Mouse (Mus musculus) liver, postnatal 0 days (tissue): ENCODE data around the gene Zfp553. TPM values are rescaled to one million over a fixed set of nuclear protein-coding genes. Genes with fewer than 3 reads are reported as not detected.

Experiments used
- ATAC-seq: fragments of 200-750 bp; cut with Nextera tagmentation; 2 replicates; pipeline ENCODE4 v1.8.0; 2017; ENCODE audit warnings: mild to moderate bottlenecking, moderate library complexity
- DNase-seq: peaks from one replicate; pipeline ENCODE4 v3.0.0-alpha.2; 2016
- H3K27ac ChIP-seq: fragments of 300-500 bp; sonication (generic); 2 replicates; pipeline ENCODE4 v1.5.1; 2014; ENCODE audit warnings: antibody characterized with exemption, moderate library complexity, mild to moderate bottlenecking, low read depth
- H3K27me3 ChIP-seq: fragments of 300-500 bp; sonication (generic); 2 replicates; pipeline ENCODE4 v1.6.1; 2014; ENCODE audit warnings: low read length, control low read depth, mixed read lengths; ENCODE audit not compliant: insufficient read depth
- H3K36me3 ChIP-seq: fragments of 300-500 bp; sonication (generic); replicated peaks from 2 replicates; pipeline ENCODE4 v1.6.1; 2014; ENCODE audit warnings: mild to moderate bottlenecking, control low read depth, low read length, moderate library complexity, mixed read lengths; ENCODE audit not compliant: insufficient read depth
- H3K4me1 ChIP-seq: fragments of 300-500 bp; sonication (generic); 2 replicates; pipeline ENCODE4 v1.6.1; 2014; ENCODE audit warnings: antibody characterized with exemption, mild to moderate bottlenecking, control low read depth; ENCODE audit not compliant: insufficient read depth
- H3K4me2 ChIP-seq: fragments of 300-500 bp; sonication (generic); 2 replicates; pipeline ENCODE4 v1.6.1; 2014; ENCODE audit warnings: low read depth, mild to moderate bottlenecking, low read length, moderate library complexity, mixed read lengths
- H3K4me3 ChIP-seq: fragments of 300-500 bp; sonication (generic); 2 replicates; pipeline ENCODE4 v1.5.1; 2014; ENCODE audit warnings: low read depth, low read length
- H3K9ac ChIP-seq: fragments of 300-500 bp; sonication (generic); replicated peaks from 2 replicates; pipeline ENCODE4 v1.6.1; 2014; ENCODE audit warnings: mild to moderate bottlenecking, moderate library complexity
- H3K9me3 ChIP-seq: fragments of 300-500 bp; sonication (generic); 2 replicates; pipeline ENCODE4 v1.6.1; 2016; ENCODE audit warnings: mild to moderate bottlenecking, control low read depth, low read length, mixed read lengths
- CTCF ChIP-seq: sonication (generic); IDR thresholded peaks from 2 replicates; pipeline ENCODE4 v1.5.1; 2016; ENCODE audit warnings: antibody characterized with exemption, low read depth
- EP300 ChIP-seq: IDR thresholded peaks from 2 replicates; pipeline ENCODE4 v1.6.1; 2016; ENCODE audit warnings: antibody characterized with exemption, low read depth, mild to moderate bottlenecking
- WGBS: fragments of 180-500 bp; shearing (Covaris S2); extraction: QIAGEN DNeasy Blood & Tissue Kit; methylation state at CpG from one replicate; pipeline ENCODE4 v1.1.7; 2014; ENCODE audit not compliant: insufficient replicate concordance; 5-methylcytosine and 5-hydroxymethylcytosine counted together
- polyA plus RNA-seq: library from polyadenylated mRNA; unstranded; fragments of >200 nt; fragmentation: Nextera tagmentation; extraction: Ambion mirVana; gene quantifications from 2 replicates; pipeline ENCODE4 v1.2.1, GENCODE M21; 2015

Gene Zfp553
- polyA plus RNA-seq, 1 experiment from 2014 or later: 5.3 TPM

- H3K27ac ChIP-seq: no peak overlapping the region
- H3K4me2 ChIP-seq: no peak overlapping the region
- no peaks in the 10 kb centered on the region for H3K27me3 ChIP-seq
- no peak overlapping the region for H3K4me3 ChIP-seq
- H3K36me3 ChIP-seq: no peaks in the 10 kb centered on the region
- no peak for TF ChIP-seq CTCF
- TF ChIP-seq EP300: no peak
- H3K9ac ChIP-seq: no peak overlapping the region
- DNase-seq: no peak
- peaks cover 50% of the 10 kb centered on the region for H3K4me1 ChIP-seq
- WGBS: 65% methylated on average over 6 of the region's 6 CpGs
- ATAC-seq: no peak
- no peaks in the 10 kb centered on the region for H3K9me3 ChIP-seq
These were observed 12.4 kb upstream of the Zfp553 start for GRCm38 (mm10) chr7:127220440-127220839.

GRCm38 (mm10) chr7:127223106-127223505 is 9.8 kb upstream of the Zfp553 start:
- Histone ChIP-seq H3K27me3 (no peaks in the 10 kb centered on the region), H3K9me3 (no peaks in the 10 kb centered on the region), H3K4me1 (peaks cover 44% of the 10 kb centered on the region), H3K4me2 (no peak overlapping the region; the same call in 1 of the 2 replicates), H3K4me3 (no peak overlapping the region), H3K27ac (peak overlapping the region; percentile 64), H3K9ac (no peak overlapping the region), H3K36me3 (no peaks in the 10 kb centered on the region)
- TF ChIP-seq EP300 (no peak), CTCF (no peak)
- 96% methylated on average over 3 of the region's 3 CpGs for WGBS
- DNase-seq (no peak), ATAC-seq (no peak)

GRCm38 (mm10) chr7:127223515-127224478 is 9.1 kb upstream of the Zfp553 start:
- ATAC-seq: peak; percentile 60
- H3K27me3 ChIP-seq: no peaks in the 10 kb centered on the region
- DNase-seq: no peak
- no peaks in the 10 kb centered on the region for H3K9me3 ChIP-seq
- no peak overlapping the region for H3K4me3 ChIP-seq
- peaks cover 37% of the 10 kb centered on the region for H3K4me1 ChIP-seq
- H3K27ac ChIP-seq: peak overlapping the region; percentile 64
- no peaks in the 10 kb centered on the region for H3K36me3 ChIP-seq
- TF ChIP-seq CTCF: no peak
- TF ChIP-seq EP300: peak; percentile 53; the same call in 1 of the 2 replicates
- H3K4me2 ChIP-seq: no peak overlapping the region; the same call in 1 of the 2 replicates
- H3K9ac ChIP-seq: no peak overlapping the region
- 74% methylated on average over 6 of the region's 6 CpGs for WGBS

GRCm38 (mm10) chr7:127224616-127225015 is 8.2 kb upstream of the Zfp553 start:
- H3K9ac ChIP-seq: no peak overlapping the region
- no peak for TF ChIP-seq CTCF
- no peak for TF ChIP-seq EP300
- WGBS: 89% methylated on average over 6 of the region's 6 CpGs
- H3K9me3 ChIP-seq: no peaks in the 10 kb centered on the region
- no peak overlapping the region for H3K4me2 ChIP-seq
- no peaks in the 10 kb centered on the region for H3K27me3 ChIP-seq
- ATAC-seq: no peak
- no peak overlapping the region for H3K4me3 ChIP-seq
- no peak for DNase-seq
- H3K4me1 ChIP-seq: peaks cover 33% of the 10 kb centered on the region
- H3K27ac ChIP-seq: peak overlapping the region; percentile 55
- no peaks in the 10 kb centered on the region for H3K36me3 ChIP-seq

- TF ChIP-seq CTCF (no peak), EP300 (peak; percentile 88)
- H3K4me3 ChIP-seq: peak overlapping the region; percentile 13; the same call in 1 of the 2 replicates
- no peaks in the 10 kb centered on the region for H3K36me3 ChIP-seq
- DNase-seq: no peak
- no peaks in the 10 kb centered on the region for H3K9me3 ChIP-seq
- peak overlapping the region; percentile 89 for H3K27ac ChIP-seq
- H3K4me2 ChIP-seq: peak overlapping the region; percentile 57
- ATAC-seq: peak; percentile 84
- H3K4me1 ChIP-seq: peaks cover 33% of the 10 kb centered on the region
- peak overlapping the region; percentile 44 for H3K9ac ChIP-seq
- no peaks in the 10 kb centered on the region for H3K27me3 ChIP-seq
- 71% methylated on average over 11 of the region's 11 CpGs for WGBS
These were observed 7.5 kb upstream of the Zfp553 start for GRCm38 (mm10) chr7:127225147-127225995.
